Mouse (Mus musculus) stomach, postnatal 0 days (tissue): Measurements from ENCODE around the gene Ccdc27.

Experiments
- CTCF ChIP-seq: IDR thresholded peaks from 2 replicates; pipeline ENCODE4 v1.5.1; 2016; ENCODE audit warnings: antibody characterized with exemption, low read depth, mild to moderate bottlenecking, moderate library complexity
- EP300 ChIP-seq: optimal IDR thresholded peaks from 2 replicates; pipeline ENCODE3; 2016; ENCODE audit warnings: antibody characterized with exemption

- TF ChIP-seq CTCF (no peak), EP300 (no peak)
Observed at GRCm38 (mm10) chr4:154015476-154015875, 27.0 kb downstream of the Ccdc27 start.
